In genomic region chr14:81483594-81483993, GRCm38 (mm10) we compare ENCODE assay signal across 21 mouse cellular contexts.
DNase-seq lines count a peak whose midpoint lies in the region; ATAC-seq lines count a peak whose summit lies in the region.
"Had no signal": no experiment of that assay in that cellular context is flagged by ENCODE, and none has a peak within 500 bp of the region (broad histone marks: within the 10 kb centered on the region; RNA-seq: fewer than 3 reads in every experiment).

No protein-coding gene starts in this region.

- 0 out of 2 replicates have a peak, but pooled peaks cover 6% of the 10 kb centered on the region for H3K9me3 ChIP-seq in forebrain, embryonic 16.5 days (ENCODE audit: control insufficient read depth, low read length)
- no peaks in the 10 kb centered on the region for H3K9me3 ChIP-seq in forebrain, embryonic 11.5 days (ENCODE audit: control insufficient read depth, low read length)
- H3K9me3 ChIP-seq: embryonic facial prominence, embryonic 15.5 days; heart, embryonic 10.5 days; hindbrain, embryonic 12.5 days; intestine, embryonic 15.5 days; liver, embryonic 12.5 days had no signal

- H3K9ac ChIP-seq in forebrain, embryonic 16.5 days (replicated peaks; ENCODE audit: low read depth, low read length), result no peak overlapping the region
- no peak overlapping the region for H3K9ac ChIP-seq in forebrain, embryonic 11.5 days (ENCODE audit: low read length)
- H3K9ac ChIP-seq: embryonic facial prominence, embryonic 15.5 days; hindbrain, embryonic 12.5 days; intestine, embryonic 15.5 days; limb, embryonic 12.5 days; liver, embryonic 12.5 days; lung, embryonic 14.5 days had no signal

- no peak overlapping the region for H3K4me3 ChIP-seq in forebrain, embryonic 16.5 days (replicated peaks; ENCODE audit: low read length)
- no peak overlapping the region for H3K4me3 ChIP-seq in forebrain, embryonic 11.5 days (ENCODE audit: low read depth, low read length)
- H3K4me3 ChIP-seq: embryonic facial prominence, embryonic 15.5 days; heart, embryonic 10.5 days; hindbrain, embryonic 12.5 days; intestine, embryonic 15.5 days; limb, embryonic 12.5 days; liver, embryonic 12.5 days had no signal

- H3K4me1 ChIP-seq in forebrain, embryonic 16.5 days (replicated peaks; ENCODE audit: control insufficient read depth, insufficient read depth, low read length), result no peaks in the 10 kb centered on the region
- no peaks in the 10 kb centered on the region for H3K4me1 ChIP-seq in forebrain, embryonic 11.5 days (replicated peaks; ENCODE audit: control insufficient read depth, insufficient read depth, low read length)
- H3K4me1 ChIP-seq: embryonic facial prominence, embryonic 15.5 days; heart, embryonic 10.5 days; hindbrain, embryonic 12.5 days; intestine, embryonic 15.5 days; limb, embryonic 12.5 days; liver, embryonic 12.5 days had no signal

- H3K4me2 ChIP-seq in forebrain, embryonic 16.5 days (ENCODE audit: low read length), result no peak overlapping the region
- H3K4me2 ChIP-seq in forebrain, embryonic 11.5 days (ENCODE audit: low read depth, low read length, severe bottlenecking), result no peak overlapping the region
- H3K4me2 ChIP-seq: embryonic facial prominence, embryonic 15.5 days; hindbrain, embryonic 12.5 days; intestine, embryonic 15.5 days; limb, embryonic 12.5 days; liver, embryonic 12.5 days; lung, embryonic 14.5 days had no signal

- peak; percentile 33; the same call in 1 of the 2 replicates for ATAC-seq in forebrain, embryonic 16.5 days
- ATAC-seq in forebrain, embryonic 11.5 days (replicated peaks; ENCODE audit: low FRiP score), result no peak
- ATAC-seq: intestine, embryonic 15.5 days; liver, embryonic 12.5 days had no signal

- H3K36me3 ChIP-seq in forebrain, embryonic 16.5 days (ENCODE audit: control insufficient read depth, insufficient read depth), result no peaks in the 10 kb centered on the region
- H3K36me3 ChIP-seq in forebrain, embryonic 11.5 days (ENCODE audit: control insufficient read depth, insufficient read depth, low read length), result no peaks in the 10 kb centered on the region
- H3K36me3 ChIP-seq: embryonic facial prominence, embryonic 15.5 days; heart, embryonic 10.5 days; hindbrain, embryonic 12.5 days; intestine, embryonic 15.5 days; limb, embryonic 12.5 days; liver, embryonic 12.5 days had no signal

- no peaks in the 10 kb centered on the region for H3K27me3 ChIP-seq in forebrain, embryonic 16.5 days (replicated peaks; ENCODE audit: control insufficient read depth, insufficient read depth, low read length)
- no peaks in the 10 kb centered on the region for H3K27me3 ChIP-seq in forebrain, embryonic 11.5 days (ENCODE audit: control insufficient read depth, insufficient read depth, low read length)
- H3K27me3 ChIP-seq: CH12.LX; embryonic facial prominence, embryonic 15.5 days; hindbrain, embryonic 12.5 days; intestine, embryonic 15.5 days; limb, embryonic 12.5 days; liver, embryonic 12.5 days had no signal

- H3K27ac ChIP-seq in forebrain, embryonic 16.5 days (ENCODE audit: low read length), result no peak overlapping the region
- H3K27ac ChIP-seq in forebrain, embryonic 11.5 days (ENCODE audit: low read depth, low read length), result no peak overlapping the region
- H3K27ac ChIP-seq: embryonic facial prominence, embryonic 15.5 days; heart, embryonic 10.5 days; hindbrain, embryonic 12.5 days; intestine, embryonic 15.5 days; limb, embryonic 12.5 days; liver, embryonic 12.5 days had no signal

- DNase-seq in forebrain, embryonic 11.5 days (ENCODE audit: low spot score), result no peak
- peak; percentile 18 to 23 for DNase-seq in right cerebral cortex, postnatal 10 days (ENCODE audit: low spot score in 2 of 2)
- no peak for DNase-seq in right cerebral cortex, postnatal 4 days
- DNase-seq in cerebellum, adult 9-10 months, result peak; percentile 62
- no peak for DNase-seq in adipocyte (ENCODE audit: low spot score)
- no peak for DNase-seq in urinary bladder, adult 18-20 months (ENCODE audit: low spot score in 2 of 2)
- DNase-seq: kidney, postnatal 36 days; layer of hippocampus, adult 9-11 months; lung, embryonic 14.5 days; lung, postnatal 36 days; retina, postnatal 1 day; spleen, adult 18-20 months; thymus, postnatal 4 days had no signal

- 43% methylated on average over 1 of the region's 1 CpGs for WGBS in forebrain, embryonic 16.5 days
- WGBS in forebrain, embryonic 11.5 days, result 88% methylated on average over 1 of the region's 1 CpGs

Comparison
In these comparisons a context has a peak if more than half of its experiments do, and no peak if none do; other contexts are left out.
1. DNase-seq: peak in right cerebral cortex, postnatal 10 days (2 of 2) and cerebellum, adult 9-10 months (single experiment); none in forebrain, embryonic 11.5 days (single experiment), right cerebral cortex, postnatal 4 days (single experiment), adipocyte (single experiment) and urinary bladder, adult 18-20 months (0 of 2).